Mouse (Mus musculus) hindbrain, embryonic 11.5 days (tissue): ENCODE measurements at regions not wholly inside any gene's neighbourhood (a gene's known extent, or its start where the extent isn't known, plus 50 kb on each side); places are given as distances from the start of the nearest gene placed in this dataset.
A peak's percentile ranks its signal among the peaks of the same experiment; 100 is the strongest.

Experiments
- ATAC-seq: fragments of 200-750 bp; cut with Nextera tagmentation; 2 replicates; pipeline ENCODE4 v1.8.0; 2017; ENCODE audit warnings: mild to moderate bottlenecking, moderate TSS enrichment, moderate library complexity; ENCODE audit not compliant: low FRiP score
- DNase-seq: peaks from one replicate; pipeline ENCODE4 v3.0.0-alpha.2; 2015; ENCODE audit warnings: low spot score
- H3K27ac ChIP-seq: fragments of 300-500 bp; sonication (generic); 2 replicates; pipeline ENCODE4 v1.5.1; 2014; ENCODE audit warnings: mild to moderate bottlenecking, low read depth, low read length
- H3K27me3 ChIP-seq: fragments of 300-500 bp; sonication (generic); 2 replicates; pipeline ENCODE4 v1.6.1; 2014; ENCODE audit warnings: mild to moderate bottlenecking, low read length, moderate library complexity, mixed read lengths; ENCODE audit not compliant: control insufficient read depth, insufficient read depth
- H3K36me3 ChIP-seq: fragments of 300-500 bp; sonication (generic); 2 replicates; pipeline ENCODE4 v1.6.1; 2014; ENCODE audit warnings: mild to moderate bottlenecking, low read length, moderate library complexity, mixed read lengths; ENCODE audit not compliant: control insufficient read depth, insufficient read depth
- H3K4me1 ChIP-seq: fragments of 300-500 bp; sonication (generic); replicated peaks from 2 replicates; pipeline ENCODE4 v1.6.1; 2014; ENCODE audit warnings: low read length, mixed read lengths; ENCODE audit not compliant: control insufficient read depth, insufficient read depth
- H3K4me2 ChIP-seq: fragments of 300-500 bp; sonication (generic); replicated peaks from 2 replicates; pipeline ENCODE4 v1.6.1; 2014; ENCODE audit warnings: mild to moderate bottlenecking, low read depth, low read length
- H3K4me3 ChIP-seq: fragments of 300-500 bp; sonication (generic); 2 replicates; pipeline ENCODE4 v1.5.1; 2014; ENCODE audit warnings: low read depth, low read length
- H3K9ac ChIP-seq: fragments of 300-500 bp; sonication (generic); 2 replicates; pipeline ENCODE4 v1.6.1; 2014; ENCODE audit warnings: low read depth, low read length
- H3K9me3 ChIP-seq: fragments of 300-500 bp; sonication (generic); 2 replicates; pipeline ENCODE4 v1.6.1; 2016; ENCODE audit warnings: low read length; ENCODE audit not compliant: control insufficient read depth
- WGBS: fragments of 180-500 bp; shearing (Covaris S2); extraction: QIAGEN DNeasy Blood & Tissue Kit; methylation state at CpG from one replicate; pipeline ENCODE4 v1.1.7; 2014; 5-methylcytosine and 5-hydroxymethylcytosine counted together

GRCm38 (mm10) chr2:34088832-34089231, 201.1 kb upstream of the Mvb12b start:
- WGBS = 75% methylated on average over 4 of the region's 4 CpGs
- no peak for ATAC-seq
- no peak for DNase-seq
- no peaks in the 10 kb centered on the region for H3K36me3 ChIP-seq
- no peak overlapping the region for H3K4me2 ChIP-seq
- H3K27ac ChIP-seq = no peak overlapping the region
- no peaks in the 10 kb centered on the region for H3K9me3 ChIP-seq
- no peaks in the 10 kb centered on the region for H3K27me3 ChIP-seq
- H3K4me3 ChIP-seq = no peak overlapping the region
- no peak overlapping the region for H3K9ac ChIP-seq
- peaks cover 2% of the 10 kb centered on the region; the same call in 1 of the 2 replicates for H3K4me1 ChIP-seq

- Histone ChIP-seq H3K27ac (no peak overlapping the region), H3K4me1 (peaks cover 2% of the 10 kb centered on the region; the same call in 1 of the 2 replicates), H3K9ac (no peak overlapping the region), H3K36me3 (no peaks in the 10 kb centered on the region), H3K4me2 (no peak overlapping the region), H3K9me3 (no peaks in the 10 kb centered on the region), H3K4me3 (no peak overlapping the region), H3K27me3 (no peaks in the 10 kb centered on the region)
- ATAC-seq = no peak
- DNase-seq = no peak
- 79% methylated on average over 3 of the region's 3 CpGs for WGBS
Observed at GRCm38 (mm10) chr2:34086130-34086529, 198.4 kb upstream of the Mvb12b start.

- Histone ChIP-seq H3K9ac (no peak overlapping the region), H3K4me1 (peaks cover 5% of the 10 kb centered on the region), H3K36me3 (no peaks in the 10 kb centered on the region), H3K27me3 (no peaks in the 10 kb centered on the region), H3K27ac (no peak overlapping the region), H3K4me3 (no peak overlapping the region), H3K9me3 (no peaks in the 10 kb centered on the region), H3K4me2 (no peak overlapping the region)
- peak; percentile 67 for ATAC-seq
- peak; percentile 65 for DNase-seq
- 74% methylated on average over 1 of the region's 1 CpGs for WGBS
Observed at GRCm38 (mm10) chr2:34084513-34084912, 196.8 kb upstream of the Mvb12b start.

GRCm38 (mm10) chr2:34082486-34082885, 194.7 kb upstream of the Mvb12b start:
- DNase-seq = no peak
- no peak overlapping the region for H3K4me3 ChIP-seq
- H3K4me2 ChIP-seq = no peak overlapping the region
- no peaks in the 10 kb centered on the region for H3K36me3 ChIP-seq
- H3K4me1 ChIP-seq = peaks cover 12% of the 10 kb centered on the region
- no peak overlapping the region for H3K27ac ChIP-seq
- no peak for ATAC-seq
- WGBS = 83% methylated on average over 7 of the region's 7 CpGs
- no peaks in the 10 kb centered on the region for H3K27me3 ChIP-seq
- H3K9ac ChIP-seq = no peak overlapping the region
- no peaks in the 10 kb centered on the region for H3K9me3 ChIP-seq

- WGBS = 11% methylated on average over 3 of the region's 3 CpGs
- Histone ChIP-seq H3K4me3 (no peak overlapping the region), H3K9ac (no peak overlapping the region), H3K27me3 (no peaks in the 10 kb centered on the region), H3K9me3 (no peaks in the 10 kb centered on the region), H3K4me2 (no peak overlapping the region), H3K27ac (peak overlapping the region; percentile 74), H3K36me3 (no peaks in the 10 kb centered on the region), H3K4me1 (peaks cover 9% of the 10 kb centered on the region)
- DNase-seq (peak; percentile 39), ATAC-seq (peak; percentile 57)
Observed at GRCm38 (mm10) chr2:34080176-34080575, 192.4 kb upstream of the Mvb12b start.

- H3K4me1 ChIP-seq = peaks cover 9% of the 10 kb centered on the region
- H3K27me3 ChIP-seq = no peaks in the 10 kb centered on the region
- peak overlapping the region; percentile 74 for H3K27ac ChIP-seq
- no peaks in the 10 kb centered on the region for H3K36me3 ChIP-seq
- H3K9me3 ChIP-seq = no peaks in the 10 kb centered on the region
- no peak overlapping the region for H3K9ac ChIP-seq
- H3K4me3 ChIP-seq = no peak overlapping the region
- DNase-seq (no peak), ATAC-seq (no peak)
- no peak overlapping the region for H3K4me2 ChIP-seq
- WGBS = 58% methylated on average over 12 of the region's 12 CpGs
Observed at GRCm38 (mm10) chr2:34079282-34079681, 191.5 kb upstream of the Mvb12b start.

GRCm38 (mm10) chr2:34078875-34079262, 191.1 kb upstream of the Mvb12b start:
- no peak overlapping the region for H3K4me2 ChIP-seq
- no peaks in the 10 kb centered on the region for H3K9me3 ChIP-seq
- no peak overlapping the region for H3K9ac ChIP-seq
- no peaks in the 10 kb centered on the region for H3K36me3 ChIP-seq
- ATAC-seq (peak; percentile 34), DNase-seq (no peak)
- WGBS = 57% methylated on average over 4 of the region's 4 CpGs
- no peak overlapping the region for H3K4me3 ChIP-seq
- peak overlapping the region; percentile 74 for H3K27ac ChIP-seq
- H3K27me3 ChIP-seq = no peaks in the 10 kb centered on the region
- peaks cover 9% of the 10 kb centered on the region for H3K4me1 ChIP-seq

- Histone ChIP-seq H3K9me3 (no peaks in the 10 kb centered on the region), H3K4me2 (no peak overlapping the region), H3K9ac (no peak overlapping the region; the same call in 1 of the 2 replicates), H3K27me3 (no peaks in the 10 kb centered on the region), H3K27ac (peak overlapping the region; percentile 70), H3K36me3 (no peaks in the 10 kb centered on the region), H3K4me1 (peaks cover 9% of the 10 kb centered on the region), H3K4me3 (no peak overlapping the region)
- ATAC-seq (peak; percentile 81), DNase-seq (peak; percentile 79)
- 52% methylated on average over 3 of the region's 3 CpGs for WGBS
Observed at GRCm38 (mm10) chr2:34078248-34078874, 190.6 kb upstream of the Mvb12b start.

- no peak overlapping the region for H3K9ac ChIP-seq
- WGBS = 76% methylated on average over 4 of the region's 4 CpGs
- no peaks in the 10 kb centered on the region for H3K9me3 ChIP-seq
- H3K4me3 ChIP-seq = no peak overlapping the region
- H3K36me3 ChIP-seq = no peaks in the 10 kb centered on the region
- peaks cover 9% of the 10 kb centered on the region for H3K4me1 ChIP-seq
- no peak for DNase-seq
- H3K4me2 ChIP-seq = no peak overlapping the region
- no peak overlapping the region for H3K27ac ChIP-seq
- ATAC-seq = no peak
- H3K27me3 ChIP-seq = no peaks in the 10 kb centered on the region
Observed at GRCm38 (mm10) chr2:34076346-34076745, 188.6 kb upstream of the Mvb12b start.
